Mouse (Mus musculus) monocyte, adult 5-6 weeks (primary cell): ENCODE results near the gene Mical3. TPM values are rescaled to one million over a fixed set of nuclear protein-coding genes. Genes with fewer than 3 reads are reported as not detected.
"Not testable (repeated sequence)": the region's sequence is repeated elsewhere in the genome, so short reads cannot be mapped to it uniquely, and the experiment has no call there.

Source experiments
- ATAC-seq: fragments of 153-309, 156-312 bp; replicated peaks from 2 replicates; pipeline ENCODE4 v1.8.0; 2017; ENCODE audit warnings: mild to moderate bottlenecking; ENCODE audit not compliant: low TSS enrichment, insufficient number of reproducible peaks, severe bottlenecking, poor library complexity, low FRiP score
- total RNA-seq: library from RNA; stranded (forward); fragments of 200-1000, 200-491, 200-594 nt; gene quantifications from 3 replicates; pipeline ENCODE4 v1.2.3, GENCODE M21; 2017

Mical3 gene
- total RNA-seq, 1 experiment from 2014 or later: 2.9 TPM

- ATAC-seq: no peak
Measured at GRCm38 (mm10) chr6:120930450-120931306, 200.1 kb downstream of the Mical3 start.

DNA sequence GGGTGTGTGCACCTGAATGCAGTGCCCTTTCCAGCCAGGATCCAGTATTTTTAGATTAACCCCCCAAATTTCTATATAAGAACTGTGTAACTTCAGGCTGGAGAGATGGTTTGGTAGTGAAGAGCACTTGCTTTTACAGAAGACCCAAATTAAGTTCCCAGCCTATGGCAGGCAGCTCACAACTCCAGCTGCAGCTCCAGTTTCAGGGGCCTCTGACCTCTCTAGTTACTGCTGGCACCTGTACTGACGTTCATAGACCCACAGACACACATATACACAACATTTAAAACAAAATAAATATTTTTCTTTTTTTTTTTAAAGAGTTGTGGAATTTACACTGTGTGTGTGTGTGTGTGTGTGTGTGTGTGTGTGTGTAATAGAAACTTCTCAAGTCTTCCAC lies 201.4 kb downstream of the Mical3 start:
- ATAC-seq: no peak

DNA sequence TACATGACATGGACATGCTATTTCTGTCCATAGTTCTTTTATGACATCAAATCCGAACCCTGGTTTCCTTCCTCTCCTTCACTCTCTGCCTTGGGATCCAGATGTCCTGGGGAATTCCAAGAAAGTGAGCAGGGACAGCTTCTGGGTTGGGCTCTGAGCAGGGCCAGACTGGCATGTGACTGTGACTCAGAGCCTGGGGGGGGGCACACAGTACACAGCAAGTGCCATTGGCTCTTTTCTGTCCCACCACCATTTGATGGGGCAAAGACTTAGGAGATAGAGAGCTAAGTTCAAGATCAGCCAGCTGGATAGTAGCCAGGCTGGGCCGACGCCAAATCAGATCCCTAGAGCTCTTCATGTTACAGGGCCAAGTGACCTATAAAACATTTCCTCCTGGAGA lies 203.0 kb downstream of the Mical3 start:
- no peak for ATAC-seq

GRCm38 (mm10) chr6:120926880-120927279 lies 203.9 kb downstream of the Mical3 start:
- 0 out of 2 replicates have a peak, but pooled peaks have one; percentile 27 for ATAC-seq

DNA sequence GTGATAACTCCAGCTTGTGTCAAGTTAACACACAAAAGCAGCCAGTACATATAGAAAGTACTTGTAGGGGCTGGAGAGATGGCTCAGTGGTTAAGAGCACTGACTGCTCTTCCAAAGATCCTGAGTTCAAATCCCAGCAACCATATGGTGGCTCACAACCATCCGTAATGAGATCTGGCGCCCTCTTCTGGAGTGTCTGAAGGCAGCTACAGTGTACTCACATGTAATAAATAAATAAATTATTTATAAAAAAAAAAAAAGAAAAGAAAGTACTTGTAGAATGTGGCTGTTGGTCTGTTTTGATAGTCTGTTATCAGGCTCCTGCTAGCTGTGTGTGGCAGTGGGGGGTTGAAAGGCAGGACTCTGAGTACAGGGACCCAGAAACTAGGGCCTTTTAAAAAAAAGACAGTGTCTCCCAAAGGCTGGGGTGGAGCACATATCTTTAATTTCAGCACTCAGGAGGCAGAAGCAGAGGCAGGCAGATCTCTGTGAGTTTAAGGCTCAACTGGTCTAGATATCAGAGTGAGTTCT lies 205.9 kb downstream of the Mical3 start:
- ATAC-seq: not testable (repeated sequence)

DNA sequence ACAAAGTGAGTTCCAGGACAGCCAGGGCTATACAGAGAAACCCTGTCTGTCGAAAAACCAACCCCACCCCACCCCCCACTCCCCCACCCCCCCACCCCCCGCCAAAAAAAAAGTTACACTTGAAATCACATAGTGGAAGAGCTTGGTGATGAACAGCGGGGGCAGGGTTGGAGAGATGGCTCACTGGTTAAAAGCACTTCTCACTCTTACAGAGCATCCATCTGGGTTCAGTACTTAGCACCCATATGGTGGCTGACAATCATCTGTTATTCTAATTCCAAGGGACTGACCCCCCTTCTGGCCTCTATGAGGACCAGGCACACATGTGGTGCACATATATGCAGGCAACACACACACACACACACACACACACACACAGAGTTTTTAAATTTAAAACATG lies 212.8 kb downstream of the Mical3 start:
- no peak for ATAC-seq

DNA sequence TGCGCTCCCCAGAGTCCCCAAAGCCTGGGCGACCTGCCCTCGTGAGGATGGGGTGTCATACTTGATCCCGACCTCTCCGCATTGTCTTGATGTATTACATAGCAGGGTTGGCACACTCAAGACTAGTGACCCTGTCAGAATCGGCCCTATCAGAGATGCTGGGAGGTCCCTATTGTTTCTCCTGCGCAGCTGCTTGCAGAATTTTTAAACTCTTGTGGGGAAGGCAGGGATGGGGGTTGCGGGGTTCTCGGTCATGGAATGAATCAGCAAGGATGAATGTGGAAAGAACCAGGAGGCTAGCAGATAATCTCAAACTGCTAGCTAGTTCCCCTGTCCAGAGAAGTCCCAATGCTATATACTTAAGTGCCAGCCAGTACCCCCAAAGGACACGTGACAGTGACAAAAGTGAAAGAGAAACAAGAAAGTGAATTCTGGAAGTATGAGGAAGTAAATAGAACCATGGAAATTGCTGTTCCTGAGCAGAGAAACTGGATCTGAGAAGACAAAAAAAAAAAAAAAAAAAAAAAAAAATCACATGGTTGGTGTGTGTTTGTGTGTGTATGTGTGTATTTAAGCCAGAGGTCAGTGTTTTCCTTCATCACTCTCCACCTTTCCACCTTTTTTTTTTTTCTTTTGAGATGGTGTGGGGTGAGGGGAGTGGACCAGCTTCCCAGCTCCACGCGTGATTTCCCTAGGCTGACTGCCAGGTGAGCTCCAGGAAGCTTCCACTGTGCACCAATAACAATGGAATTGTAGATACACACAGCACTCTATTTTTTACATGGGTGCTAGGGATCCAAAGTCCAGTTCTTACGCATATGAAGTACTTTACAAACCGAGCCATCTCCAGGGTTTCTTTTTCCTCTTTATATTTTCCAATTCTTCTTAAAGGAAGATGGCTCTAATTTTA lies 213.6 kb downstream of the Mical3 start:
- ATAC-seq: not testable (repeated sequence)

GRCm38 (mm10) chr6:120916074-120916971 lies 214.5 kb downstream of the Mical3 start, which contains the start of gene Bid:
Gene Bid, minus strand, starts transcription at chr6:120916853.
- ATAC-seq: peak; percentile 70

- no peak for ATAC-seq
Measured at GRCm38 (mm10) chr6:120915649-120915975, 215.2 kb downstream of the Mical3 start.

DNA sequence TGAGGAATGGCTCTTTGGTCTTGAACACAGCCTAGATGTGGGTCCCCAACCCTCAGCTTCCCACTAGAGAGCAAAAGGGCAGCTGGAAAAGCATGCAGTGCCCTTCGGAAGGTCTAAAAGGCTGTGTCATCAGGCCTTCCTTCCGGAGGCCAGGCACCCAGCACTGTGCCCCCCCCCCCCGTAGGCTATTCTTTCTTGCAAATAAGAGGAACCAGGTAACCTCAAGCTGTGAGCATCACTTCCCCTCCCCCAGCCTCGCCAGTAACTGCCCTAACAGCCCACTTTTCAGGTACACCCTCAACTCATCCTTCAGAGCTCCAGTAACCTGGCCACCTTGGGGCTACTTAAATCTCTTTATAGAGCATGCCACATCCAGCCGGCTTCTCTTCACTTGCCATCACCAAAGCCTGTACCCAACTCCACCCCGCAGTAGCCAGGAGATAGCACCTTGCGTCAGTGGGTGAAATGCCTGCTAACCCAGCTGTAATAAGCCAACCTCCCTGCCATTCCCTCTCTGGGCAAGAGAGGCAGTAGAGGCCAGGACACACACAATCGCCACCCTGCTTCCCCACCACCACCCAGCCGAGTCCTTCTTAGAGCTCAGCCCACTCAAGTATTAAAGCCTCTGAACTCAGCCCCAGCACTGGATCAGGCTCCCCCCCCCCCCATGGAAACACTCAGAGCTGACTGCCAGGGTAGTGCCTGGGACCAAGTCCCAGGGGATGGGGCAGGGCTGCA lies 215.7 kb downstream of the Mical3 start:
- ATAC-seq: peak; percentile 77

DNA sequence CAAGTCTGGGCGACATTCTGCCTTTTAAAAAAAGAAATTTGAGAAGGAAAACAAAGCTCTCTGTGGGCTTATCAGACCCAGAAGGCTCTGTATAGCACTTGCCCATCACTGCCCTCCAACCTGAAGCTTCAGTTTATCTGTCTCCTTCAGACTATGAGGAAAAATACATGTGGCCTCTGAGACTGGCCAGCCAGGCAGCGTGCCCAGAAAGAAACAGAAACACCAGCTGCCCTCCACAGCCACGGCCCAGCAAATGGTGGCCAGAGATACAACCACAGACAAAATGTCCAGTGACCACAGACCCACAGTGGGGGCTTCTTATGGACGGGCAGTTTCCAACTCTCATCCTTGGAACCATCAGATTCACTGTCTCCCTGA lies 216.3 kb downstream of the Mical3 start:
- no peak for ATAC-seq

DNA sequence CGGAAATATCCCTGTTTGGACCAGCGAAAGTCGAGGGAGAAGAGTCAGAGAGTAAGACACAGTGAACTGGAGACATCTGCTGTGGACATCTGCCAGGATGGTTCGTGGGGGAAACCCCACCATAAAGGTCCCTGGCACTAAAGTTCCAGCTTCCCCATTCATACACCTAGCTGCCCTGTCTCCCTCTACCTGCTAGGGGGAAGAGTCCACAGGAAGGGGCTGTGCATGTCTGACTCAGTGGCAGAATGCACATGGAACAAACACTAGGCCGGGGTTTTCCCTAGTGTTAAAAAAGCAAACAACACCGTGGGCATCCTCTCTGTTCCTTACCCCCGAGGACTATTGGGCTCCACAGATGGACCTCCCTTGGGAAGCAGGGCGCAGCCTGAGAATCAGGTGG lies 217.0 kb downstream of the Mical3 start:
- no peak for ATAC-seq

DNA sequence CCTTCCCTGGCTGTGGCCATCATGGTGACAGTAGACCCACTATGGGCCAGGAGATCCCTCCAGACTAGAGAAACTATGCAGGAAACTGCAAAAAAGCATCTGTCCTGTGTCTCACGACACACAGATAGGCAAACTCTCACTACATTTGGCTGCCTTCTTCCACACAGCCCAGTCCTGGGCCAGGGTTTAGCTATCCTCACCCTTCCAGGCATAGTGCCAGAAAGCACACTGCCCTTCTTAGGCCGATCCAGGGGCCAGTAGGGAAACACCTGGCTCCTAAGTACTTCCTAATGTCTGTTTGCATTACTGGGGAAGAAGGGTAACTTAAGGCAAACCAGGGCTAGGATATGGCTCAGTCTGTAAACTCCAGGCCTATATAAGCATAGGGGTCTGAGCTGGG lies 217.9 kb downstream of the Mical3 start:
- no peak for ATAC-seq

DNA sequence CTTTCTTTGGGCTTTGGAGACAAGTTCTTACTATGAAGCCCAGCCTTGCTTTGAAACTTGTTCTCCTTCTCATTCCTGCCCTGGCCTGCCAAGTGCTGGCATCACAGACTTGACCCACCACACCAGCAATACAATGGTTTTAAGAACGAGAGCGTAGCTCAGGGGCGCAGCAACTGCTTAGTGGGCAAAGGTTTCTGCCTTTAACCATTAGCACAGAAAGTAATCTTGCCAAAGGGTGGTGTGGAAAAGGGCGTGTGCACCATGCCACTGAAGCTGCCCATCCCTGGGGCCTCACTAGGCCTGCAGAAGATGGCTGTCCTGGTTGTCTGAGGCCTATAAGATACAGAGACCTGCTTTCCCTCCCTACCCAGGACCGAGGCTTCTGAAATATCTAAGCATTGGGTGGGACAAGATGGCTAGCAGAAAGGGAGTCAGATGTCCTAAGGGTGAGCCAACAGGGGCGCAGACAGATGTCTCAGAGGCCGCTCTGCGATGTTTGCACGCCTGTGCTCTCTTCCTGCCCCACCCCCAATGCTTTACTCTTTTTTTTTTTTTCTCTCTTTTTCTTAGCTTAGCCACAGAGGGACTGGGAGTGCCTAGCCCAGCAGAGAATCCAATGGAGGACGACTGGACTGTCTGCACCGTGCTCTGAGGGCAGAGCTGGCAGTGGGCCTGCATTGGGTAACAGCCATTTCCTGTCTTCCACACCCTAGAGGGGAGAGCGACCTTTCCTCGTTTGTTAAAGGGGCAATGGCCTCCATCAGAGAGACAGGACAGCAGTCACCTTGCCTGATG lies 219.4 kb downstream of the Mical3 start:
- ATAC-seq: no peak

- no peak for ATAC-seq
Measured at GRCm38 (mm10) chr6:120909501-120909900, 221.3 kb downstream of the Mical3 start.

DNA sequence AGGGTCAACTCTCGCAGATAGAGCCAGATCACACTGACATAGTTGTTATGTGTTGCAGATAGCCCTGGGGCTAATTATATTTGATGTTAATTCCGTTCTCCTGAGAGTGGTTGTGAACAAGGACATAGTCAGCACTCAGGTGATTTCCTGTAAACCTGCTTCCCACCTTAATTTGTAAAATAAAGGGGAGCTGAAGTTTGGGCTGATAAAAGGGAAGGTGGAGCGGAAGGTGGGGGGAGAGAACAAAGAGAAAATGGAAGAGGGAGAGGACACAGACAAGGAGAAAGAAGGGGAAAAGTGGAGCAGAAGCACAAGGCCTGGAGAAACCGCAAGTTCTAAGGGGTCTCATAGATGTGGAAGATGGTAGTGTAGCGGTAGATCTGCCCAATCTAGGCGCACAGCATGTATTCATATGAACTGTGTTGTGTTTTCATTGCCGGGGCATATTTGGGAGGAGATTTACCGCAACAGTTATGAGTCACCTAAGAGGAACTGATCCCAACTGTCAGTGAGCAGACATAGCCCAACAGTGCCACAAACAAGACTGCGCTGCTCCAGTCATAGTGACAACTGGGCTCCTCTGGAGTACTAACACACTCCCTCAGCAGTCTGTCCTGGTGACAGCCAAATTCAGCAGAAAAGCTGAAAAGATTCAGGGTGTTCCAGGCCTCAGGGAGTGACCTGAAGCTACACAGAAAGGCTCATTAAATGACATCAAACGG lies 222.8 kb downstream of the Mical3 start:
- ATAC-seq: peak; percentile 74

GRCm38 (mm10) chr6:120906521-120906920 lies 224.3 kb downstream of the Mical3 start:
- ATAC-seq: no peak
